Mouse (Mus musculus) embryonic facial prominence, embryonic 15.5 days (tissue): ENCODE results near the gene Zfp668. TPM values are rescaled to one million over a fixed set of nuclear protein-coding genes. Genes with fewer than 3 reads are reported as not detected.

Experiments used
- ATAC-seq: fragments of 200-750 bp; cut with Nextera tagmentation; 2 replicates; pipeline ENCODE4 v1.8.0; 2017; ENCODE audit warnings: low read depth, moderate TSS enrichment; ENCODE audit not compliant: insufficient number of reproducible peaks, low FRiP score, low TSS enrichment
- H3K27ac ChIP-seq: fragments of 300-500 bp; sonication (generic); replicated peaks from 2 replicates; pipeline ENCODE4 v1.5.1; 2015; ENCODE audit warnings: mild to moderate bottlenecking, inconsistent platforms
- H3K27me3 ChIP-seq: fragments of 300-500 bp; sonication (generic); 2 replicates; pipeline ENCODE4 v1.6.1; 2015; ENCODE audit warnings: inconsistent platforms
- H3K36me3 ChIP-seq: fragments of 300-500 bp; sonication (generic); 2 replicates; pipeline ENCODE4 v1.6.1; 2015; ENCODE audit warnings: mild to moderate bottlenecking, inconsistent platforms
- H3K4me1 ChIP-seq: fragments of 300-500 bp; sonication (generic); 2 replicates; pipeline ENCODE4 v1.6.1; 2015; ENCODE audit warnings: inconsistent platforms
- H3K4me2 ChIP-seq: fragments of 300-500 bp; sonication (generic); replicated peaks from 2 replicates; pipeline ENCODE4 v1.6.1; 2015; ENCODE audit warnings: mild to moderate bottlenecking, inconsistent platforms
- H3K4me3 ChIP-seq: fragments of 300-500 bp; sonication (generic); replicated peaks from 2 replicates; pipeline ENCODE4 v1.5.1; 2015; ENCODE audit warnings: mild to moderate bottlenecking, inconsistent platforms
- H3K9ac ChIP-seq: fragments of 300-500 bp; sonication (generic); 2 replicates; pipeline ENCODE4 v1.6.1; 2015; ENCODE audit warnings: inconsistent platforms
- H3K9me3 ChIP-seq: fragments of 300-500 bp; sonication (generic); replicated peaks from 2 replicates; pipeline ENCODE4 v1.6.1; 2016; ENCODE audit warnings: inconsistent platforms
- WGBS: fragments of 180-500 bp; shearing (Covaris S2); methylation state at CpG from one replicate; pipeline ENCODE4 v1.1.7; 2015; 5-methylcytosine and 5-hydroxymethylcytosine counted together
- polyA plus RNA-seq: library from polyadenylated mRNA; unstranded; fragments of >200 nt; fragmentation: Nextera tagmentation; extraction: Ambion mirVana; gene quantifications from 2 replicates; pipeline ENCODE4 v1.2.1, GENCODE M21; 2015

Gene Zfp668
- polyA plus RNA-seq, 1 experiment from 2014 or later: 17.7 TPM

DNA sequence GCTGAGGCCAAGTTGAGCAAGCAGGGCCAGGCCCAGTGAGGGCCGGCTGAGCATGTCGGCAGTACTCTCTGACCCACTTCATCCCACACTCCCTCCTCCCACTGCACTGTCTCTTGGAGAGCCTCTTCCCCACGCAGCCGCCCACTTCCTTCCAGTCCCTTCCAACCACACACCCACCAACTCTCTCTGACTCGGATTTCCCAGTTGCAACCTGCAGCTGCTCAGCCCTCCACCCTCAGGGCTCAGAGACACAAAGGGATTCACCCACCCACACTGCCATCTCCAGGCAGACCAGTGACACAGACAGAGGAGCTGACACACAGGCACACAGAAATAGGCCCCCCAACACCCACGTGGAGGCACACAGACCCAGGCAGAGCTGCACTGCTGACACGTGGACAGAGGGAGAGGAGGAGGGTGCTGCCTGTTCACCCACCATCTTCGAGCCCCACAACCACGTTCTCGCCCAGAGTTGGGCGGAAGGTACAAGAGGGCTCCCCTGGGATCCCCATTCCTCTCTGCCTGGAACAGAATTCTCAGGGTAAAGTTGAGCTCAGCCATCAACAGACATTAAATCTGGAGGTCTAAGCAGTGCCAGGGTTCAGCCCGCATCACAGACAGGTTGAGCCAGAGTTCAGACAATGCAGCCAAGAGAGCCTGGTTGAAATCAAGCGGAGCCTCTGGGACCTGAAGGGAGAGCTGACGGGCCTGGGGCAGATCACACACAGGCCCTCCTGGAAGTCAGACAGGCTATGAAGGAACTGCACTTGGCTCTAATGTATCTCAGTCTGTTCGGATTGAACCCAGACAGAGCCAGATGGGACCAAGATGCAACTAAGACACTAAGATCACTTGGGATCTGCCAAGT is 60.4 kb downstream of the Zfp668 start:
- H3K27me3 ChIP-seq: no peaks in the 10 kb centered on the region
- 46% methylated on average over 15 of the region's 15 CpGs for WGBS
- H3K9ac ChIP-seq: no peak overlapping the region
- H3K9me3 ChIP-seq: no peaks in the 10 kb centered on the region
- peaks cover 7% of the 10 kb centered on the region for H3K36me3 ChIP-seq
- peak overlapping the region; percentile 45; the same call in 1 of the 2 replicates for H3K27ac ChIP-seq
- no peak overlapping the region for H3K4me2 ChIP-seq
- no peak overlapping the region for H3K4me3 ChIP-seq
- H3K4me1 ChIP-seq: peaks cover 14% of the 10 kb centered on the region; the same call in 1 of the 2 replicates
- ATAC-seq: peak; percentile 41; the same call in 1 of the 2 replicates

- ATAC-seq: no peak
- H3K9me3 ChIP-seq: no peaks in the 10 kb centered on the region
- H3K9ac ChIP-seq: no peak overlapping the region
- H3K4me2 ChIP-seq: no peak overlapping the region
- WGBS: 92% methylated on average over 15 of the region's 15 CpGs
- peaks cover 14% of the 10 kb centered on the region for H3K36me3 ChIP-seq
- H3K4me1 ChIP-seq: peaks cover 11% of the 10 kb centered on the region; the same call in 1 of the 2 replicates
- no peaks in the 10 kb centered on the region for H3K27me3 ChIP-seq
- no peak overlapping the region for H3K27ac ChIP-seq
- no peak overlapping the region for H3K4me3 ChIP-seq
These were observed 61.4 kb downstream of the Zfp668 start for GRCm38 (mm10) chr7:127815116-127815665.

DNA sequence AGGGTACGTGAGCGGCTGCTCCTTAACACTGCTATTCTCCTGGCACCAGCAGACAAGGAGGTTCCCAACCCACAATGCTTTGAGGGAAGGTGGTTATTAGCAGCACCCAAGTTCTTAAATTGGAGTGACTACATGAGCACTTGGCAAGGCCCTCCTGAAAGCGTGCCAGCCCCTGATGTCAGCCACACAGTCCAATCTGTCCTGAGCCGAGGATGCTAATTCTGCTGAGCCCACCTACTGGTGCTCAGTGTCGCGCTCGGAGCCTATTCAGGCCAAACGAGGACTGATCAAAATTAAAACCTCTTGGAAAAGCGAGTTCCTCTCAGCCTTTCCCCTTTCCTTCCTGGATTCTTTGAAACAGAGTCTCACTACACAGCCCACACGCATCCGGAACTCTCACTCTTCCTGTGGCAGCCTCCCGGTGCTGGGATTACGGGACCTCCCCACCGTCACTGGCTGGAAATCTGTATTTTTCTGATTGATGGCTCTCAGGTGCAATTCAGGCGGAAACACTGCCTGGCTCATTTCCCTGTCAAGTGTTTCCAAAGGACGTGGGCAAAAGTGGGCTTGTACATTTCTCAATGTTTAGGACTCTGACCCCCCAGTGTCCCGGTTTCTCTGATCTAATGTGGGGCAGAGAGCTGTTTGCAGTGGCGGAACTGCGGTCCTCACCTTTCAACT is 62.2 kb downstream of the Zfp668 start:
- no peak overlapping the region for H3K9ac ChIP-seq
- peaks cover 11% of the 10 kb centered on the region; the same call in 1 of the 2 replicates for H3K4me1 ChIP-seq
- 80% methylated on average over 19 of the region's 19 CpGs for WGBS
- no peak for ATAC-seq
- H3K36me3 ChIP-seq: peaks cover 18% of the 10 kb centered on the region
- no peaks in the 10 kb centered on the region for H3K9me3 ChIP-seq
- H3K27me3 ChIP-seq: no peaks in the 10 kb centered on the region
- no peak overlapping the region for H3K4me3 ChIP-seq
- no peak overlapping the region for H3K4me2 ChIP-seq
- no peak overlapping the region for H3K27ac ChIP-seq

DNA sequence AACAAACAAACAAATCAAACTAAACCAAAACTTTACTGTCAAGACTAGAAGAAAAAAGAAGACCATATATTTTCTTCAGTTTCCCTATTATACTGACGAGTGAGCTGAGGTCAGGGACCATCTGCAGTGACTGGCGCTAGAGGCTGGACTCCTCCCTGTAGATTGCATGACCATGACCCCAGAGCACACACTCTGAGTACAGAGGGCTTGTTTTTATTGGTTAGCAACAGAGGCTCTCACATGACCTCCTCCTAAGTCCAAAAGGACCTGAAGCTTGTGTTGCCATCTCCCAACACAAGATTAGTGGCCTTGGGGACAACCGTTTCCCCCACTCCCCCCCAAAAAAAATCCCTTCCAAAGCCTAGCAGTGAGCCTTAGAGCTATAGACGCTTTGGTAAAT is 62.8 kb downstream of the Zfp668 start:
- no peak overlapping the region for H3K4me3 ChIP-seq
- no peaks in the 10 kb centered on the region for H3K9me3 ChIP-seq
- H3K27me3 ChIP-seq: no peaks in the 10 kb centered on the region
- 75% methylated on average over 4 of the region's 4 CpGs for WGBS
- peaks cover 18% of the 10 kb centered on the region for H3K36me3 ChIP-seq
- no peak for ATAC-seq
- H3K4me2 ChIP-seq: no peak overlapping the region
- no peak overlapping the region for H3K9ac ChIP-seq
- H3K4me1 ChIP-seq: peaks cover 11% of the 10 kb centered on the region; the same call in 1 of the 2 replicates
- no peak overlapping the region for H3K27ac ChIP-seq

Other genes with a start within 250 kb of the Zfp668 start
- gene Bcl7c, start 167.9 kb downstream of the Zfp668 start, polyA plus RNA-seq: 93.4 and 99.8 TPM in 2 replicates
- gene Ctf1, start 164.1 kb downstream of the Zfp668 start, polyA plus RNA-seq: 25.9 and 29.8 TPM in 2 replicates
- 1.1 and 1.3 TPM in 2 replicates for gene Ctf2, start 144.7 kb downstream of the Zfp668 start, polyA plus RNA-seq
- 5.2 and 5.7 TPM in 2 replicates for gene Fbxl19, start 132.3 kb downstream of the Zfp668 start, polyA plus RNA-seq
- gene Orai3, start 107.0 kb downstream of the Zfp668 start, polyA plus RNA-seq: 27.6 and 28.1 TPM in 2 replicates
- 26.3 and 27.0 TPM in 2 replicates for gene Setd1a, start 100.2 kb downstream of the Zfp668 start, polyA plus RNA-seq
- gene Gm49388, start 91.2 kb downstream of the Zfp668 start, polyA plus RNA-seq: not detected in 2 replicates
- gene Hsd3b7, start 76.2 kb downstream of the Zfp668 start, polyA plus RNA-seq: 24.8 and 25.2 TPM in 2 replicates
- gene Stx4a, start 52.5 kb downstream of the Zfp668 start, polyA plus RNA-seq: 58.9 and 69.6 TPM in 2 replicates
- gene Stx1b, start 52.3 kb downstream of the Zfp668 start, polyA plus RNA-seq: 4.3 and 6.9 TPM in 2 replicates
- gene Zfp646, start 607 bp downstream of the Zfp668 start, polyA plus RNA-seq: 9.7 and 10.9 TPM in 2 replicates
- gene Prss53, start 14.1 kb upstream of the Zfp668 start, polyA plus RNA-seq: 2.4 and 4.6 TPM in 2 replicates
- not detected in 2 replicates for gene Gm21974, start 18.6 kb upstream of the Zfp668 start, polyA plus RNA-seq
- 234 and 262 TPM in 2 replicates for gene Vkorc1, start 18.8 kb upstream of the Zfp668 start, polyA plus RNA-seq
- 108 and 112 TPM in 2 replicates for gene Bckdk, start 27.3 kb upstream of the Zfp668 start, polyA plus RNA-seq
- 39.8 and 40.2 TPM in 2 replicates for gene Kat8, start 35.7 kb upstream of the Zfp668 start, polyA plus RNA-seq
- 15.8 and 17.2 TPM in 2 replicates for gene Prss8, start 53.3 kb upstream of the Zfp668 start, polyA plus RNA-seq
- 12.1 and 12.2 TPM in 2 replicates for gene Prss36, start 69.9 kb upstream of the Zfp668 start, polyA plus RNA-seq
- 394 and 418 TPM in 2 replicates for gene Fus, start 90.6 kb upstream of the Zfp668 start, polyA plus RNA-seq
- gene Pycard, start 117.0 kb upstream of the Zfp668 start, polyA plus RNA-seq: 102 and 112 TPM in 2 replicates
- 3.6 and 5.2 TPM in 2 replicates for gene Trim72, start 127.1 kb upstream of the Zfp668 start, polyA plus RNA-seq
- gene Itgam, start 185.8 kb upstream of the Zfp668 start, polyA plus RNA-seq: 1.6 and 1.8 TPM in 2 replicates
- not detected in 2 replicates for gene Gm49368, start 185.9 kb upstream of the Zfp668 start, polyA plus RNA-seq